Mouse (Mus musculus) myocyte (in vitro differentiated cells): ENCODE results near the gene Cdh20. TPM values are rescaled to one million over a fixed set of nuclear protein-coding genes. Genes with fewer than 3 reads are reported as not detected.

Source experiments
- H3K27me3 ChIP-seq: one replicate; pipeline ENCODE4 v1.6.1; 2011; ENCODE audit not compliant: control insufficient read depth, insufficient read depth, insufficient read length
- H3K36me3 ChIP-seq: one replicate; pipeline ENCODE4 v1.6.1; 2011; ENCODE audit not compliant: control insufficient read depth, insufficient read depth
- H3K4me2 ChIP-seq: one replicate; pipeline ENCODE4 v1.6.1; 2011; ENCODE audit warnings: low read depth, control low read depth
- H3K4me3 ChIP-seq: one replicate; pipeline ENCODE4 v1.5.1; 2011; ENCODE audit warnings: mild to moderate bottlenecking, control low read depth, moderate library complexity
- H3K79me2 ChIP-seq: one replicate; pipeline ENCODE4 v1.6.1; 2011; ENCODE audit not compliant: control insufficient read depth, insufficient read depth
- H3ac ChIP-seq: one replicate; pipeline ENCODE4 v1.6.1; 2011; ENCODE audit not compliant: control insufficient read depth, insufficient read length
- CEBPB ChIP-seq: IDR thresholded peaks from 2 replicates; pipeline ENCODE4 v1.6.1; 2011; ENCODE audit warnings: mild to moderate bottlenecking, moderate library complexity; ENCODE audit not compliant: poor library complexity, insufficient read depth, severe bottlenecking
- E2F4 ChIP-seq: IDR thresholded peaks from one replicate; pipeline ENCODE4 v1.6.1; 2011; ENCODE audit warnings: mild to moderate bottlenecking, control low read depth, moderate library complexity; ENCODE audit not compliant: insufficient read depth
- MAX ChIP-seq: IDR thresholded peaks from one replicate; pipeline ENCODE4 v1.6.1; 2011; ENCODE audit warnings: low read depth, mild to moderate bottlenecking, control low read depth
- MYOD1 ChIP-seq, 3 experiments: IDR thresholded peaks; one replicate each; pipeline ENCODE4 v1.6.1; 2011; ENCODE audit warnings: control low read depth in 2 of 3, low read depth in 2 of 3, mild to moderate bottlenecking in 2 of 3, moderate library complexity in 1 of 3; ENCODE audit not compliant: insufficient read length in 2 of 3, control insufficient read depth in 1 of 3
- MYOG ChIP-seq, 3 experiments: IDR thresholded peaks; one replicate each; pipeline ENCODE4 v1.6.1; 2011; ENCODE audit warnings: control low read depth in 2 of 3, low read depth in 2 of 3, mild to moderate bottlenecking in 2 of 3; ENCODE audit not compliant: insufficient read length in 2 of 3, control insufficient read depth in 1 of 3, insufficient read depth in 1 of 3
- POLR2A ChIP-seq: IDR thresholded peaks from one replicate; pipeline ENCODE4 v1.6.1; 2011; ENCODE audit warnings: low read depth, mild to moderate bottlenecking, control low read depth, moderate library complexity; ENCODE audit not compliant: insufficient read length
- POLR2AphosphoS2 ChIP-seq: IDR thresholded peaks from one replicate; pipeline ENCODE4 v1.6.1; 2011; ENCODE audit warnings: low read depth, control low read depth; ENCODE audit not compliant: insufficient read length
- REST ChIP-seq: IDR thresholded peaks from one replicate; pipeline ENCODE4 v1.6.1; 2011; ENCODE audit warnings: mild to moderate bottlenecking, control low read depth, moderate library complexity; ENCODE audit not compliant: insufficient read depth, insufficient read length
- SRF ChIP-seq: IDR thresholded peaks from one replicate; pipeline ENCODE4 v1.6.1; 2011; ENCODE audit warnings: low read depth; ENCODE audit not compliant: control insufficient read depth, insufficient read length
- TCF12 ChIP-seq: IDR thresholded peaks from one replicate; pipeline ENCODE4 v1.6.1; 2011; ENCODE audit warnings: mild to moderate bottlenecking, control low read depth; ENCODE audit not compliant: poor library complexity, insufficient read depth, severe bottlenecking
- TCF3 ChIP-seq: IDR thresholded peaks from one replicate; pipeline ENCODE4 v1.6.1; 2011; ENCODE audit warnings: low read depth, control low read depth; ENCODE audit not compliant: insufficient read length
- USF1 ChIP-seq: IDR thresholded peaks from one replicate; pipeline ENCODE4 v1.6.1; 2011; ENCODE audit warnings: low read depth, mild to moderate bottlenecking, control low read depth, moderate library complexity
- polyA plus RNA-seq: library from polyadenylated mRNA; unstranded; fragments of >200 nt; fragmentation: generic; extraction: Trizol; gene quantifications from one replicate; pipeline ENCODE4 v1.2.1, GENCODE M21; 2012; ENCODE audit warnings: missing spikeins

Gene Cdh20
- polyA plus RNA-seq, 1 experiment: 0.01 TPM

GRCm38 (mm10) chr1:104997814-104998213 lies 229.5 kb downstream of the Cdh20 start:
- H3ac ChIP-seq: no peak overlapping the region
- no peaks in the 10 kb centered on the region for H3K36me3 ChIP-seq
- no peak overlapping the region for H3K4me3 ChIP-seq
- no peaks in the 10 kb centered on the region for H3K27me3 ChIP-seq
- no peak overlapping the region for H3K4me2 ChIP-seq
- no peak for TF ChIP-seq TCF3
- TF ChIP-seq CEBPB: no peak
- TF ChIP-seq POLR2A: no peak
- TF ChIP-seq TCF12: no peak
- TF ChIP-seq REST: no peak
- TF ChIP-seq USF1: no peak
- TF ChIP-seq SRF: no peak
- TF ChIP-seq POLR2AphosphoS2: no peak
- no peak for TF ChIP-seq E2F4
- TF ChIP-seq MAX: no peak
- TF ChIP-seq MYOG (IDR thresholded peaks at IDR 0.05; ENCODE audit: control insufficient read depth in 1 of 3, insufficient read depth in 1 of 3, insufficient read length in 2 of 3, low read depth in 2 of 3): no peak
- TF ChIP-seq MYOD1 (IDR thresholded peaks at IDR 0.05; ENCODE audit: control insufficient read depth in 1 of 3, insufficient read length in 2 of 3, low read depth in 2 of 3): no peak
- no peaks in the 10 kb centered on the region for H3K79me2 ChIP-seq

GRCm38 (mm10) chr1:105002179-105002578 lies 233.8 kb downstream of the Cdh20 start:
- Histone ChIP-seq H3K4me3 (no peak overlapping the region), H3K4me2 (no peak overlapping the region), H3ac (no peak overlapping the region), H3K27me3 (no peaks in the 10 kb centered on the region), H3K36me3 (no peaks in the 10 kb centered on the region), H3K79me2 (no peaks in the 10 kb centered on the region)
- no peak for TF ChIP-seq REST
- TF ChIP-seq USF1: no peak
- no peak for TF ChIP-seq TCF12
- no peak for TF ChIP-seq TCF3
- TF ChIP-seq MYOD1 (IDR thresholded peaks at IDR 0.05; ENCODE audit: control insufficient read depth in 1 of 3, insufficient read length in 2 of 3, low read depth in 2 of 3): no peak
- no peak for TF ChIP-seq CEBPB
- no peak for TF ChIP-seq MAX

GRCm38 (mm10) chr1:105003786-105004185 lies 235.5 kb downstream of the Cdh20 start:
- no peaks in the 10 kb centered on the region for H3K79me2 ChIP-seq
- no peak overlapping the region for H3K4me3 ChIP-seq
- TF ChIP-seq TCF3: no peak
- no peak for TF ChIP-seq SRF
- TF ChIP-seq MYOG (IDR thresholded peaks at IDR 0.05; ENCODE audit: control insufficient read depth in 1 of 3, insufficient read depth in 1 of 3, insufficient read length in 2 of 3, low read depth in 2 of 3): no peak
- TF ChIP-seq E2F4: no peak
- no peak for TF ChIP-seq MYOD1 (IDR thresholded peaks at IDR 0.05; ENCODE audit: control insufficient read depth in 1 of 3, insufficient read length in 2 of 3, low read depth in 2 of 3)
- TF ChIP-seq POLR2A: no peak
- no peak for TF ChIP-seq CEBPB
- TF ChIP-seq REST: no peak
- no peak for TF ChIP-seq USF1
- no peak for TF ChIP-seq MAX
- no peak for TF ChIP-seq TCF12
- H3ac ChIP-seq: no peak overlapping the region
- H3K36me3 ChIP-seq: no peaks in the 10 kb centered on the region
- no peak overlapping the region for H3K4me2 ChIP-seq
- H3K27me3 ChIP-seq: no peaks in the 10 kb centered on the region

GRCm38 (mm10) chr1:105012616-105013015 lies 244.3 kb downstream of the Cdh20 start:
- H3K79me2 ChIP-seq: no peaks in the 10 kb centered on the region
- H3ac ChIP-seq: no peak overlapping the region
- H3K4me2 ChIP-seq: no peak overlapping the region
- H3K4me3 ChIP-seq: no peak overlapping the region
- H3K27me3 ChIP-seq: no peaks in the 10 kb centered on the region
- no peaks in the 10 kb centered on the region for H3K36me3 ChIP-seq
- TF ChIP-seq MAX: no peak
- TF ChIP-seq MYOD1 (IDR thresholded peaks at IDR 0.05; ENCODE audit: control insufficient read depth in 1 of 3, insufficient read length in 2 of 3, low read depth in 2 of 3): no peak
- TF ChIP-seq POLR2AphosphoS2: no peak
- TF ChIP-seq REST: no peak
- no peak for TF ChIP-seq SRF
- TF ChIP-seq POLR2A: no peak
- no peak for TF ChIP-seq CEBPB
- TF ChIP-seq TCF3: no peak
- no peak for TF ChIP-seq TCF12
- no peak for TF ChIP-seq USF1
- no peak for TF ChIP-seq E2F4
- no peak for TF ChIP-seq MYOG (IDR thresholded peaks at IDR 0.05; ENCODE audit: control insufficient read depth in 1 of 3, insufficient read depth in 1 of 3, insufficient read length in 2 of 3, low read depth in 2 of 3)

GRCm38 (mm10) chr1:105013291-105013690 lies 245.0 kb downstream of the Cdh20 start:
- H3K27me3 ChIP-seq: no peaks in the 10 kb centered on the region
- no peaks in the 10 kb centered on the region for H3K36me3 ChIP-seq
- no peak overlapping the region for H3ac ChIP-seq
- no peak overlapping the region for H3K4me2 ChIP-seq
- TF ChIP-seq TCF12 (no peak), MYOG (IDR thresholded peaks at IDR 0.05; ENCODE audit: control insufficient read depth in 1 of 3, insufficient read depth in 1 of 3, insufficient read length in 2 of 3, low read depth in 2 of 3) (no peak), TCF3 (no peak), REST (no peak), E2F4 (no peak), MYOD1 (IDR thresholded peaks at IDR 0.05; ENCODE audit: control insufficient read depth in 1 of 3, insufficient read length in 2 of 3, low read depth in 2 of 3) (no peak)
- H3K79me2 ChIP-seq: no peaks in the 10 kb centered on the region
- H3K4me3 ChIP-seq: no peak overlapping the region
